Mouse (Mus musculus) intestine, embryonic 15.5 days (tissue): ENCODE results near the gene Dkc1. TPM values are rescaled to one million over a fixed set of nuclear protein-coding genes. Genes with fewer than 3 reads are reported as not detected.

Experiments used
- ATAC-seq: fragments of 200-750 bp; cut with Nextera tagmentation; 2 replicates; pipeline ENCODE4 v1.8.0; 2017; ENCODE audit warnings: moderate TSS enrichment, moderate library complexity
- H3K27ac ChIP-seq: fragments of 300-500 bp; sonication (generic); 2 replicates; pipeline ENCODE4 v1.5.1; 2015; ENCODE audit warnings: mild to moderate bottlenecking, inconsistent platforms
- H3K27me3 ChIP-seq: fragments of 300-500 bp; sonication (generic); replicated peaks from 2 replicates; pipeline ENCODE4 v1.6.1; 2015; ENCODE audit warnings: inconsistent platforms
- H3K36me3 ChIP-seq: fragments of 300-500 bp; sonication (generic); 2 replicates; pipeline ENCODE4 v1.6.1; 2015; ENCODE audit warnings: inconsistent platforms
- H3K4me1 ChIP-seq: fragments of 300-500 bp; sonication (generic); replicated peaks from 2 replicates; pipeline ENCODE4 v1.6.1; 2015; ENCODE audit warnings: inconsistent platforms
- H3K4me2 ChIP-seq: fragments of 300-500 bp; sonication (generic); replicated peaks from 2 replicates; pipeline ENCODE4 v1.6.1; 2015; ENCODE audit warnings: mild to moderate bottlenecking, inconsistent platforms
- H3K4me3 ChIP-seq: fragments of 300-500 bp; sonication (generic); replicated peaks from 2 replicates; pipeline ENCODE4 v1.5.1; 2015; ENCODE audit warnings: inconsistent platforms
- H3K9ac ChIP-seq: fragments of 300-500 bp; sonication (generic); 2 replicates; pipeline ENCODE4 v1.6.1; 2015; ENCODE audit warnings: inconsistent platforms
- H3K9me3 ChIP-seq: fragments of 300-500 bp; sonication (generic); 2 replicates; pipeline ENCODE4 v1.6.1; 2016; ENCODE audit warnings: inconsistent platforms
- WGBS: fragments of 180-500 bp; shearing (Covaris S2); methylation state at CpG from one replicate; pipeline ENCODE4 v1.1.7; 2015; 5-methylcytosine and 5-hydroxymethylcytosine counted together
- polyA plus RNA-seq: library from polyadenylated mRNA; unstranded; fragments of >200 nt; fragmentation: Nextera tagmentation; extraction: Ambion mirVana; gene quantifications from 2 replicates; pipeline ENCODE4 v1.2.1, GENCODE M21; 2015

Gene Dkc1
- 134 and 158 TPM in 2 replicates for polyA plus RNA-seq

- peak within 1 kb of the TSS; percentile 55 for H3K4me2 ChIP-seq
- H3K9ac ChIP-seq, result peak within 1 kb of the TSS; percentile 50
- ATAC-seq, result peak; percentile 100
- WGBS, result 20% methylated on average over 29 of the region's 29 CpGs
- no peaks in the 10 kb centered on the region for H3K4me1 ChIP-seq
- no peaks in the 10 kb centered on the region for H3K9me3 ChIP-seq
- no peaks in the 10 kb centered on the region for H3K27me3 ChIP-seq
- peak within 1 kb of the TSS; percentile 66 for H3K27ac ChIP-seq
- H3K36me3 ChIP-seq, result no peaks in the 10 kb centered on the region
- peak within 1 kb of the TSS; percentile 48 for H3K4me3 ChIP-seq
These were observed at the start of gene Dkc1 for GRCm38 (mm10) chrX:75095369-75096162. Gene Dkc1 (plus strand): TSS chrX:75095854.

GRCm38 (mm10) chrX:75045931-75046330, 49.7 kb upstream of the Dkc1 start:
- Histone ChIP-seq H3K4me2 (no peak overlapping the region), H3K36me3 (no peaks in the 10 kb centered on the region), H3K27me3 (no peaks in the 10 kb centered on the region), H3K9ac (no peak overlapping the region), H3K4me3 (no peak overlapping the region), H3K9me3 (no peaks in the 10 kb centered on the region), H3K27ac (no peak overlapping the region), H3K4me1 (no peaks in the 10 kb centered on the region)
- ATAC-seq, result no peak
- 73% methylated on average over 1 of the region's 1 CpGs for WGBS

GRCm38 (mm10) chrX:75046921-75047635, 48.6 kb upstream of the Dkc1 start:
- no peak overlapping the region for H3K4me3 ChIP-seq

GRCm38 (mm10) chrX:75056120-75056775, 39.4 kb upstream of the Dkc1 start:
- Histone ChIP-seq H3K27me3 (no peaks in the 10 kb centered on the region), H3K27ac (no peak overlapping the region), H3K4me1 (no peaks in the 10 kb centered on the region), H3K4me2 (no peak overlapping the region), H3K9ac (no peak overlapping the region), H3K4me3 (no peak overlapping the region), H3K9me3 (no peaks in the 10 kb centered on the region), H3K36me3 (no peaks in the 10 kb centered on the region)
- no peak for ATAC-seq
- 90% methylated on average over 2 of the region's 2 CpGs for WGBS

More at GRCm38 (mm10) chrX:75046921-75047635, 48.6 kb upstream of the Dkc1 start:
- H3K4me1 ChIP-seq, result no peaks in the 10 kb centered on the region
- no peaks in the 10 kb centered on the region for H3K36me3 ChIP-seq
- H3K9me3 ChIP-seq, result no peaks in the 10 kb centered on the region
- 51% methylated on average over 3 of the region's 3 CpGs for WGBS
- no peaks in the 10 kb centered on the region for H3K27me3 ChIP-seq
- no peak for ATAC-seq
- H3K4me2 ChIP-seq, result no peak overlapping the region
- no peak overlapping the region for H3K9ac ChIP-seq
- no peak overlapping the region for H3K27ac ChIP-seq

GRCm38 (mm10) chrX:75082351-75082750, 13.3 kb upstream of the Dkc1 start:
- H3K9me3 ChIP-seq, result no peaks in the 10 kb centered on the region
- no peak overlapping the region for H3K27ac ChIP-seq
- H3K4me3 ChIP-seq, result no peak overlapping the region
- H3K27me3 ChIP-seq, result no peaks in the 10 kb centered on the region
- H3K36me3 ChIP-seq, result no peaks in the 10 kb centered on the region
- WGBS, result 57% methylated on average over 2 of the region's 2 CpGs
- no peak for ATAC-seq
- no peaks in the 10 kb centered on the region for H3K4me1 ChIP-seq
- H3K9ac ChIP-seq, result no peak overlapping the region
- H3K4me2 ChIP-seq, result no peak overlapping the region

- Histone ChIP-seq H3K9me3 (no peaks in the 10 kb centered on the region), H3K9ac (peak overlapping the region; percentile 40), H3K27ac (no peak overlapping the region), H3K4me1 (no peaks in the 10 kb centered on the region), H3K36me3 (no peaks in the 10 kb centered on the region), H3K4me3 (peak overlapping the region; percentile 47), H3K4me2 (peak overlapping the region; percentile 65), H3K27me3 (no peaks in the 10 kb centered on the region)
- peak; percentile 86 for ATAC-seq
- 25% methylated on average over 25 of the region's 26 CpGs for WGBS
These were observed 11.5 kb upstream of the Dkc1 start for GRCm38 (mm10) chrX:75083982-75084773.

- peak within 1 kb of the TSS; percentile 65 for H3K4me2 ChIP-seq
- no peaks in the 10 kb centered on the region for H3K4me1 ChIP-seq
- no peaks in the 10 kb centered on the region for H3K27me3 ChIP-seq
- no peak within 1 kb of the TSS for H3K27ac ChIP-seq
- no peaks in the 10 kb centered on the region for H3K9me3 ChIP-seq
- ATAC-seq, result peak; percentile 96
- 7% methylated on average over 9 of the region's 17 CpGs for WGBS
- H3K4me3 ChIP-seq, result peak within 1 kb of the TSS; percentile 47
- H3K9ac ChIP-seq, result peak within 1 kb of the TSS; percentile 40
- H3K36me3 ChIP-seq, result no peaks in the 10 kb centered on the region
These were observed 10.7 kb upstream of the Dkc1 start, which contains the start of gene Gab3 for GRCm38 (mm10) chrX:75084774-75085508. Gene Gab3 (minus strand): TSS chrX:75085458.

- no peak overlapping the region for H3K4me2 ChIP-seq
- ATAC-seq, result no peak
- no peak overlapping the region for H3K27ac ChIP-seq
- WGBS, result 24% methylated on average over 1 of the region's 1 CpGs
- no peaks in the 10 kb centered on the region for H3K4me1 ChIP-seq
- H3K27me3 ChIP-seq, result no peaks in the 10 kb centered on the region
- no peak overlapping the region for H3K9ac ChIP-seq
- H3K9me3 ChIP-seq, result no peaks in the 10 kb centered on the region
- no peak overlapping the region for H3K4me3 ChIP-seq
- H3K36me3 ChIP-seq, result no peaks in the 10 kb centered on the region
These were observed 10.0 kb upstream of the Dkc1 start for GRCm38 (mm10) chrX:75085654-75086053.

- no peak; the same call in 1 of the 2 replicates for ATAC-seq
- Histone ChIP-seq H3K9ac (peak overlapping the region; percentile 50), H3K4me3 (peak overlapping the region; percentile 48), H3K27ac (peak overlapping the region; percentile 54; the same call in 1 of the 2 replicates), H3K36me3 (no peaks in the 10 kb centered on the region), H3K4me1 (no peaks in the 10 kb centered on the region), H3K9me3 (no peaks in the 10 kb centered on the region), H3K4me2 (peak overlapping the region; percentile 55), H3K27me3 (no peaks in the 10 kb centered on the region)
- WGBS, result 18% methylated on average over 23 of the region's 23 CpGs
These were observed 613 bp downstream of the Dkc1 start for GRCm38 (mm10) chrX:75096163-75096770.

- WGBS, result 91% methylated on average over 8 of the region's 8 CpGs
- no peaks in the 10 kb centered on the region for H3K36me3 ChIP-seq
- no peak overlapping the region for H3K27ac ChIP-seq
- ATAC-seq, result no peak
- H3K4me1 ChIP-seq, result no peaks in the 10 kb centered on the region
- H3K9ac ChIP-seq, result no peak overlapping the region
- no peak overlapping the region for H3K4me3 ChIP-seq
- H3K4me2 ChIP-seq, result no peak overlapping the region
- H3K27me3 ChIP-seq, result no peaks in the 10 kb centered on the region
- no peaks in the 10 kb centered on the region for H3K9me3 ChIP-seq
These were observed 3.1 kb downstream of the Dkc1 start for GRCm38 (mm10) chrX:75098799-75099198.

GRCm38 (mm10) chrX:75102293-75102692, 6.6 kb downstream of the Dkc1 start:
- no peaks in the 10 kb centered on the region for H3K4me1 ChIP-seq
- H3K4me3 ChIP-seq, result no peak overlapping the region
- no peak overlapping the region for H3K27ac ChIP-seq
- no peaks in the 10 kb centered on the region for H3K9me3 ChIP-seq
- H3K9ac ChIP-seq, result no peak overlapping the region
- H3K27me3 ChIP-seq, result no peaks in the 10 kb centered on the region
- no peak for ATAC-seq
- 0 out of 2 replicates have a peak, but pooled peaks cover 3% of the 10 kb centered on the region for H3K36me3 ChIP-seq
- WGBS, result 87% methylated on average over 6 of the region's 6 CpGs
- no peak overlapping the region for H3K4me2 ChIP-seq
